Mouse (Mus musculus) brain, embryonic 14.5 days (tissue): Measurements from ENCODE around the gene Rbx1. TPM values are rescaled to one million over a fixed set of nuclear protein-coding genes. Genes with fewer than 3 reads are reported as not detected.

Experiments used
- DNase-seq: peaks from one replicate; pipeline ENCODE4 v3.0.0-alpha.2; 2011; ENCODE audit warnings: low read depth
- CTCF ChIP-seq: fragments of 200-500 bp; IDR thresholded peaks from 2 replicates; pipeline ENCODE4 v1.5.1; 2012; ENCODE audit warnings: inconsistent platforms, mild to moderate bottlenecking, moderate library complexity, borderline replicate concordance; ENCODE audit not compliant: insufficient read depth, insufficient read length; ENCODE audit errors: extremely low read depth
- POLR2A ChIP-seq: fragments of 200-500 bp; IDR thresholded peaks from 2 replicates; pipeline ENCODE4 v1.6.1; 2012; ENCODE audit warnings: mild to moderate bottlenecking, inconsistent platforms, borderline replicate concordance; ENCODE audit not compliant: poor library complexity, insufficient read depth, insufficient read length, severe bottlenecking; ENCODE audit errors: extremely low read depth
- polyA plus RNA-seq: library from polyadenylated mRNA; depleted of rRNA; stranded (reverse); fragments of >200 nt; gene quantifications from 2 replicates; pipeline ENCODE4 v1.2.3, GENCODE M21; 2012; rRNA removed

Rbx1 gene
- 197 and 215 TPM in 2 replicates for polyA plus RNA-seq

- TF ChIP-seq CTCF: no peak
- TF ChIP-seq POLR2A: peak; percentile 58; the same call in 1 of the 2 replicates
- peak; percentile 99 for DNase-seq
Observed at GRCm38 (mm10) chr15:81465901-81466737, at the start of gene Rbx1. Rbx1 (plus strand) TSS chr15:81466296.

- peak; percentile 69 for DNase-seq
Observed at GRCm38 (mm10) chr15:81416763-81417310, 49.3 kb upstream of the Rbx1 start.

GRCm38 (mm10) chr15:81418065-81418464 lies 48.0 kb upstream of the Rbx1 start:
- DNase-seq: no peak
- TF ChIP-seq CTCF: no peak
- no peak for TF ChIP-seq POLR2A

GRCm38 (mm10) chr15:81421454-81421853 lies 44.6 kb upstream of the Rbx1 start:
- no peak for TF ChIP-seq CTCF
- no peak for TF ChIP-seq POLR2A
- DNase-seq: peak; percentile 71

GRCm38 (mm10) chr15:81422156-81422681 lies 43.9 kb upstream of the Rbx1 start:
- DNase-seq: peak; percentile 52
- no peak for TF ChIP-seq POLR2A
- no peak for TF ChIP-seq CTCF

GRCm38 (mm10) chr15:81425311-81425710 lies 40.8 kb upstream of the Rbx1 start:
- no peak for DNase-seq
- no peak for TF ChIP-seq CTCF

DNA sequence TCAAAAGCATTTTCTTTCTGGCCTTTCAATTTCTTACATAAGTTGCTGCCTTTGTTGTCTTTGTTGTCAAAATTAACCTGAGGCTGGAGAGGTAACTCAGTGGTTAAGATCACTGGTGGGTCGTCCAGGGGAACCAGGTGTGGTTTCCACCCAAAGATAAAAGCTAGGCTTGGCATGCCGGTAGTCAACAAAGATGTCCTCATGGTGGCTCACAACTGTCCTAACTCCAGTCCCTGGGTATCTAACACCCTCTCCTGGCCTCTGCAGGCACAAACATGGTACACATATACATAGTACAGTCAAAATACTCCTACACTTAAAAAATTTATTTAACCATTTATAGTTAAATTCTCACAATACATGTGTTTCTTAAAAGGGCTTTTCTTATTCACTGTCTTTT lies 38.1 kb upstream of the Rbx1 start:
- no peak for TF ChIP-seq POLR2A
- TF ChIP-seq CTCF: no peak
- DNase-seq: no peak

- TF ChIP-seq POLR2A: no peak
- TF ChIP-seq CTCF: no peak
- no peak for DNase-seq
Observed at GRCm38 (mm10) chr15:81431195-81431594, 34.9 kb upstream of the Rbx1 start.

DNA sequence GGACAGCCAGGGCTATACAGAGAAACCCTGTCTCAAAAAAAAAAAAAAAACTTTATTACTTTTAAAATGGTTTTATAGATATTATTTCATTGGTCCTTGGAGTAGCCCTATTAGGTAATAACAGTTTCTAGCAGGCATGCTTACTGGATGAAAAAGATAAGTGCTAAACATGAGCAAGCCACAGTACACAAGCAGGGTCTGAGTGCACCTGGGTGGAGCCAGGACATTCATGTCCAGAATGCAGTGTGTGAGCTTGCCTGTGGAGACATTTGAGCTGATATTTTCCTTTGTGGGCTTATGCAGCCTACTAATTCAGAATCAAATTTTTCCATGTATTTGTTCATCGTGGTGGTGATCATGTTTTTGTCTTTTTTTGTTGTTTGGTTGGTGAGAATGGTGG lies 27.8 kb upstream of the Rbx1 start:
- DNase-seq: no peak
- no peak for TF ChIP-seq CTCF

DNA sequence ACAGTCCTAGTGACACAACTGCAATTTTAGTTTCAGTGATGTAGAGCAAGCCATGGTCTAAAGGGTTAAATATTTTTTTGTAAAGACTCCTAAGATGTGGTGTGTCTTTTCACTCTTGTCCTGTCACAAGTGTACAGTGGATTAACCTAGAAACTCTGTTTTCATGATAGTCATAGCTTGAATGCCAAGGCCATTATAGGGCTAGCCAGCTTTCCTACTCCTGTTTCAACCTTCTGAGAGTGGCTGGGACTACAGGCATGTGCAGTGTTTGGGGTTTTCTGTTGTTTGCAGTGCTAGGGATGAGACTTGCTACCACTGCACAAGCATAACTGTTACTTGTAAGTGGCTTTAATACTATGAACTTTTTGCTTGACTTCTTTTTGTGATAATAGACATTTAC lies 26.9 kb upstream of the Rbx1 start:
- DNase-seq: no peak
- TF ChIP-seq CTCF: no peak
- no peak for TF ChIP-seq POLR2A

GRCm38 (mm10) chr15:81448463-81448862 lies 17.6 kb upstream of the Rbx1 start:
- DNase-seq: peak; percentile 88
- TF ChIP-seq POLR2A (no peak), CTCF (peak; percentile 69; the same call in 1 of the 2 replicates)

DNA sequence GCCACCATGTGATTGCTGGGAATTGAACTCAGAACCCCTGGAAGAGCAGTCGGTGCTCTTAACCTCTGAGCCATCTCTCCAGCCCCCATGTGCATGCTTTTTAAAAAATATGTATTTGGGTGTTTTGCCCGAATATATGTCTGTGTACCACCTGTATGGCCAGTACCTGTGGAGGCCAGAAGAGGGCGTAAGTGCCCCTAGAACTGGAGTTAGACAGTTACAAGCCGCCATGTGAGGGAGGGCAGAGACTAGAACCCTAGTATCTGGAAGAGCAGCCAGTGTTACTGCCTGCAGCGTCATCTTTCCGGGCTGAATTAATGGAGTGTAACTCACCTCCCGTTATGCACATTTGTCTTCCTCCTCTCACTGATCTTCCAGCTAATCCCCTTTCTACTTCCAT lies 4.6 kb upstream of the Rbx1 start:
- TF ChIP-seq CTCF: no peak
- no peak for TF ChIP-seq POLR2A

DNA sequence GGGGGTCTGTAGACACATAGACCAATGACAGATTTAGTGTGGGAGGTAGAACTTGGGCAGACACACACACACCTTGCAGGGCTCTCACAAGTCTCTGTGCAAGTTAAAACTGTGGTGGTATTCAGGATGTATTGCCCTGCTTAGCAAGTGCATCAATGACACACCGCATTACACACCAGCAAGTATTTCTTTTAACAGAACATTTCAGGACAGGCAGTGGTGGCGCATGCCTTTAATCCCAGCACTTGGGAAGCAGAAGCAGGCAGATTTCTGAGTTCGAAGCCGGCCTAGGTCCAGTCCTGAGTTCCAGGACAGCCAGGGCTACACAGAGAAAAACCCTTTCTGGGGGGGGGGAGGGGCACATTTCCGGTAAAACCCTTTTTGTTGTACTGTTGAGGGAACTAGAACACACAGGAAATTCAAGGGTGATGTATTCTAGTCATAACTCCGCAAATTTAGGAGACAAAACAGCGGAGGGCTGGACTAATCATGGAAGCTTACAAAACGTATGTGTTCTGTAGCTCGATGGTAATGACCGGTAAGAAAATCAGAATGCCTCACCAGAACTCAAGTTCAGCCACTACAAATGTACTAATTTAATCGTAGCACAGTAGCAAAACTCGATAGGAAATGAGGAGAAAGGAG lies 958 bp upstream of the Rbx1 start:
- no peak for DNase-seq
- TF ChIP-seq CTCF: no peak

More for the DNA sequence above, 4.6 kb upstream of the Rbx1 start:
- no peak for DNase-seq

DNA sequence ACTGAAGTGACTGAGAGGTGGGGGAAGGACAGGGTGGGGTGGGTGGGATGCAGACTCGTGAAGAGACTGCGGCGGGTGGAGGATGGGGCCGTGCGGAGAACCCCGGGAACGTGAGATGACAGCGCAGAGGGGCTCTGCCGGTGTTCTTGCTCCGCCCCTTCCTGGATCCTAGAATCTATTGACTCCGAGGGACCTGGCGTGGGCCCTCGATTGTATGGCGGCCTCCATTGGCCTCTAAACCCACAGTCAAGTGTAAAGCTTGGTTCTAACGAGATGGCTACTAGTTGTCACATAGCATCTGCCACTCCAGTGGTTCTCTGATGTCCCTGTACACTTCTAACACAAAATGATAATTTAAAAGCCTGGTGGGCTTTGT lies 630 bp downstream of the Rbx1 start:
- no peak for TF ChIP-seq CTCF
- peak; percentile 32; the same call in 1 of the 2 replicates for TF ChIP-seq POLR2A
- DNase-seq: no peak

DNA sequence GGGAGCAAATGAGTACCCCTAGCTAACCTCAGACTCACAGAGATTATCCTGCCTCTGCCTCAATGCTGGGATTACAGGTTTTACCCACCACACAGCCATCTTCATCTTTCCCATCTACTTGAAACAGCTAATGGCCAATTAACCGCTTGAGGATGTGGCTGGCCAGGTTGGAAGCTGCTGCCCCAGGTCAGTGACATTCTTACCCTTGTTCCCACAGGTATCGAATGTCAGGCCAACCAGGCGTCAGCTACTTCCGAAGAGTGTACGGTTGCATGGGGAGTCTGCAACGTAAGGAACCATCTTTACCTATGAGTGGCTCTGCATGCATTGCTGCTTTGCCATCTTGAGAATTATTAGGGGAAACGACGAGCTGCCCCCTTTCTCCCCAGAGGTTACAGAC lies 4.6 kb downstream of the Rbx1 start:
- TF ChIP-seq CTCF: no peak
- no peak for TF ChIP-seq POLR2A
- DNase-seq: no peak
